Mouse (Mus musculus): ENCODE measurements at regions not wholly inside any gene's neighbourhood (a gene's known extent, or its start where the extent isn't known, plus 50 kb on each side); places are given as distances from the start of the nearest gene placed in this dataset.

DNA sequence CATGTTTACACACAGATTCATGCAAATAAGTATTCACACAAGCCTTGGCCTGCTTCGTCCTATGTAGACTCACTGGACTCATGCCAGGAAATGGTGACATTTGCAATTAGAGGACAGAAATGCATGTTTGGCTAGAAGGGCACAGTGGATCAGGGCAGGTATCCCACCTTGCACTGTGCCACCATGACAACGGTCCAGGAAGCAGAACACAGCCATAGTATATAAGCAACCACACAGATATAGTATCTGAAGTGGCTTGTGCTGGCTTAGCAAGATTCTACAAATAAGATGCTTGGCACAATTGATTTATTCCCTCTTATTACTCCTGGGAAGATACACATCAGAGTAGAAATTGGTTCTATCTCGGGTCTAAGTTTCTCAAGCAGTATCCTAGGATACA lies 218.0 kb downstream of the Unc5cl start:
- Histone ChIP-seq H3K9ac (ENCODE audit: control insufficient read depth, low read depth, low read length, poor library complexity, severe bottlenecking) (no peak overlapping the region), H3K9me3 (replicated peaks; ENCODE audit: insufficient read depth, low read length) (no peaks in the 10 kb centered on the region), H3K36me3 (ENCODE audit: control insufficient read depth in 1 of 2, insufficient read depth in 2 of 2, low read length in 2 of 2) (no peaks in the 10 kb centered on the region), H3K4me1 (ENCODE audit: control insufficient read depth in 1 of 2, insufficient read depth in 2 of 2, low read length in 2 of 2) (no peaks in the 10 kb centered on the region), H3K4me3 (ENCODE audit: control insufficient read depth in 1 of 2, insufficient read depth in 1 of 2, low read depth in 2 of 2, low read length in 2 of 2) (no peak overlapping the region), H3K27me3 (ENCODE audit: control insufficient read depth in 1 of 2, insufficient read depth in 2 of 2, low read length in 2 of 2) (no peaks in the 10 kb centered on the region), H3K27ac (ENCODE audit: control insufficient read depth, low read depth, low read length) (no peak overlapping the region), H3K79me2 (ENCODE audit: control insufficient read depth, insufficient read depth, low read length, poor library complexity) (no peaks in the 10 kb centered on the region)
- no peak for TF ChIP-seq SMC3 (IDR thresholded peaks at IDR 0.05; ENCODE audit: low read depth, low read length)
- no peak for TF ChIP-seq MAZ (IDR thresholded peaks at IDR 0.05; ENCODE audit: low read depth, low read length)
- TF ChIP-seq JUND (IDR thresholded peaks at IDR 0.05; ENCODE audit: low read depth, low read length), result no peak
- no peak for TF ChIP-seq RAD21 (IDR thresholded peaks at IDR 0.05; ENCODE audit: low read depth, low read length)
- TF ChIP-seq ZKSCAN1 (IDR thresholded peaks at IDR 0.05; ENCODE audit: low read depth, low read length), result no peak
- no peak for TF ChIP-seq ELF1 (IDR thresholded peaks at IDR 0.05; ENCODE audit: low read depth, low read length)
- no peak for TF ChIP-seq RCOR1 (IDR thresholded peaks at IDR 0.05; ENCODE audit: low read depth, low read length)
- TF ChIP-seq GABPA (IDR thresholded peaks at IDR 0.05; ENCODE audit: low read depth, low read length), result no peak
- TF ChIP-seq USF2 (IDR thresholded peaks at IDR 0.05; ENCODE audit: borderline replicate concordance in 1 of 2, insufficient read depth in 1 of 2, low read depth in 1 of 2, low read length in 2 of 2), result no peak
- no peak for TF ChIP-seq HCFC1 (IDR thresholded peaks at IDR 0.05; ENCODE audit: low read depth, low read length)
- no peak for TF ChIP-seq MEF2A (IDR thresholded peaks at IDR 0.05; ENCODE audit: extremely low read depth, insufficient replicate concordance, low read depth, low read length, poor library complexity, severe bottlenecking)
- TF ChIP-seq UBTF (IDR thresholded peaks at IDR 0.05; ENCODE audit: borderline replicate concordance, insufficient read depth, low read depth, low read length), result no peak
- TF ChIP-seq POLR2AphosphoS5 (IDR thresholded peaks at IDR 0.05; ENCODE audit: borderline replicate concordance, low read depth, low read length), result no peak
- TF ChIP-seq BHLHE40 (IDR thresholded peaks at IDR 0.05; ENCODE audit: borderline replicate concordance, low read depth, low read length), result no peak
- no peak for TF ChIP-seq CHD2 (IDR thresholded peaks at IDR 0.05; ENCODE audit: low read length)
- no peak for TF ChIP-seq TBP (IDR thresholded peaks at IDR 0.05; ENCODE audit: low read depth, low read length)
- no peak for TF ChIP-seq USF1 (IDR thresholded peaks at IDR 0.05; ENCODE audit: low read depth, low read length)
- no peak for TF ChIP-seq POLR2A (IDR thresholded peaks at IDR 0.05; ENCODE audit: control insufficient read depth in 1 of 2, insufficient read depth in 1 of 2, low read depth in 1 of 2, low read length in 2 of 2, poor library complexity in 1 of 2)
- TF ChIP-seq ZC3H11A (IDR thresholded peaks at IDR 0.05; ENCODE audit: low read depth, low read length), result no peak
- no peak for TF ChIP-seq ZNF384 (IDR thresholded peaks at IDR 0.05; ENCODE audit: low read depth, low read length)
- DNase-seq (ENCODE audit: low read depth, low spot score), result no peak

DNA sequence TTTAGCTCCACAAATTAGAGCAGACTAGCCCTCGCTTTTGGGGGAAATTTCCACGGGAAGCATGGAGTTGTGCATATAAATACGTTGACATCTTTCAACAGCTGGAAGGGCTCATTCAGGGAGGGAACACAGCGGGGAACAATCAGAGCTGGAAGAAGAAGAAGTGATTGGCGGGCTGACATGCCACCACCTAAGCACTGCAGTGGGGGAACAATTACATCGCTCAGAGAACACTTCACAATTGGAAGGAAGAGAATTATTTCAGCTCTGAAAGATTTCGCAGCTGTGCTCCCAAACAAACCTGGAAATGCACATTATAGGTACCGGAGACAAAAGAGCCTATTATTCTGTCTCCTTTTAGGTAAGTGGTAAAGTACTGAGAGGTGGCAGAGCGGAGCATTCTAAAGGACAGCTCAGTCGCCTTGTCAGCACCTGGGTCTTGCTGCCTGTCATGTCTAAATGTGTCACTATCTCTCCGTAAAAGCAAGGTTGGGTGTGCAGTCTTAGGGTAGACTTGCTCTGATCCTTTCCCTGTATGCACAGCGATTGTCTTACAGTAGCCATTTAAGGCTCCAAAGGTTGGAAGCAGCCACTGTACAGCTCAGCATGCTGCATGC lies 223.6 kb downstream of the Unc5cl start:
- TF ChIP-seq JUND (IDR thresholded peaks at IDR 0.05; ENCODE audit: low read depth, low read length) (no peak), CTCF (IDR thresholded peaks at IDR 0.05 in 2 of 3, conservative IDR thresholded peaks at IDR 0.05 in 1 of 3; ENCODE audit: control insufficient read depth in 1 of 3, insufficient read depth in 1 of 3, low read depth in 2 of 3, low read length in 3 of 3, poor library complexity in 1 of 3, severe bottlenecking in 1 of 3) (no peak), MAX (IDR thresholded peaks at IDR 0.05; ENCODE audit: low read length) (no peak), POLR2AphosphoS2 (IDR thresholded peaks at IDR 0.05; ENCODE audit: low read length) (no peak), RAD21 (IDR thresholded peaks at IDR 0.05; ENCODE audit: low read depth, low read length) (no peak), MYC (IDR thresholded peaks at IDR 0.05; ENCODE audit: low read depth, low read length) (no peak), USF1 (IDR thresholded peaks at IDR 0.05; ENCODE audit: low read depth, low read length) (no peak)
- H3K27me3 ChIP-seq (ENCODE audit: control insufficient read depth in 1 of 2, insufficient read depth in 2 of 2, low read length in 2 of 2), result no peaks in the 10 kb centered on the region
- H3K4me1 ChIP-seq (ENCODE audit: control insufficient read depth in 1 of 2, insufficient read depth in 2 of 2, low read length in 2 of 2), result no peaks in the 10 kb centered on the region
- no peak for DNase-seq (ENCODE audit: low read depth, low spot score)
- H3K9me3 ChIP-seq (replicated peaks; ENCODE audit: insufficient read depth, low read length), result no peaks in the 10 kb centered on the region
- H3K79me2 ChIP-seq (ENCODE audit: control insufficient read depth, insufficient read depth, low read length, poor library complexity), result no peaks in the 10 kb centered on the region
- no peak overlapping the region for H3K4me3 ChIP-seq (ENCODE audit: control insufficient read depth in 1 of 2, insufficient read depth in 1 of 2, low read depth in 2 of 2, low read length in 2 of 2)
- no peaks in the 10 kb centered on the region for H3K36me3 ChIP-seq (ENCODE audit: control insufficient read depth in 1 of 2, insufficient read depth in 2 of 2, low read length in 2 of 2)
- no peak overlapping the region for H3K9ac ChIP-seq (ENCODE audit: control insufficient read depth, low read depth, low read length, poor library complexity, severe bottlenecking)
- H3K27ac ChIP-seq (ENCODE audit: control insufficient read depth, low read depth, low read length), result no peak overlapping the region

Measured in MEL (cell line).